Mouse (Mus musculus) gastrocnemius, postnatal 14 days (tissue): ENCODE measurements around the gene Cntd1. TPM values are rescaled to one million over a fixed set of nuclear protein-coding genes. Genes with fewer than 3 reads are reported as not detected.
A peak's percentile ranks its signal among the peaks of the same experiment; 100 is the strongest.

Experiments used
- DNase-seq: peaks from one replicate; pipeline ENCODE4 v3.0.0; 2021; ENCODE audit warnings: mixed read lengths
- intact Hi-C: fragments of 180-260 bp; cut with DNase I; formaldehyde crosslinking; loops from one replicate; pipeline ENCODE4 v1.15.1; 2025; ENCODE audit warnings: low total_unique reads
- total RNA-seq, 2 experiments: library from RNA; stranded (reverse); gene quantifications; 2 replicates each; pipeline ENCODE4 v1.2.3; 2021

The Cntd1 gene
- total RNA-seq, 2 experiments from 2014 or later: 0.13 to 0.21 TPM

DNA sequence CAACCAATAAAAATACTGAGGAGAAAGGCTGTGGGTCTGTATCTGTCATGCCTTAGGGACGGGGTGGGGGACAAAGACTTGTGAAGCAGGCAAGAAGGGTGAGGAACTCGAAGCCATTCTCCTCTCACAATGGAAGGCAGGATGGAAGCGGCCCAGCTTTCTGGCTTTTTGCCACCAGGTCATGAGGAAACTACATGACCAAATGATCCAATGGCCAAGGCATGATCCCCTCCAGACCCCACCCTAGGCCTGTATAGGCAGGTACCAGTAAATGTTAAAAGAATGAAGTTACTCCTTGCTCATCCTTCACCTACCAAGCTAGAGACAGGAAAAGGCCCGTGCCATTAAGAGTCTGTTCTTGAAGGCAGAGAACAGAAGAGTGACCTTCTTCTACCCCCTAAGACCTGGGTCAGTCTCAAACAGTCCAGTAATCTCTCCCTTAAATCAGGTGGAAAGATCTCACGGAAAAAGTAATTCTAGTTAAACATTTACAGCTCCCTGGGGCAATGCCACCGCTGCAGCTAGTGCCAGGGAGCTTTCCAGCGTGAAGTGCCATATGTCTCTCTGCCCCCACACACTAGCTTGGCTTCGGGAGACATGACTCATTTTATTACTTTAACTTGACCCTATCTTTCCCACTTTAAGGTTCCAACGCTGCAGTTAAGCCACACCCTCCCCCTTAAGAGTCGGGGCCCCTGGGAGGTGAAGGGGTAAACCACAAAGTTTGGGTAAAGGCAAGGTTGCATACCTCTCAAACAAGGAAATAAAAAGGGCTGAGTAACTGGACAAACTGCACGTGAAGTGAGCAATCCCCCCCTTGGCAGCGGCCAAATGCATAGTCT lies 1.2 kb upstream of the Cntd1 start:
- intact Hi-C loops: no loop called here

GRCm38 (mm10) chr11:101279193-101279569 lies 369 bp downstream of the Cntd1 start:
- intact Hi-C loops: no loop called here

More for the DNA sequence above, 1.2 kb upstream of the Cntd1 start:
- DNase-seq: no peak

GRCm38 (mm10) chr11:101280837-101281236 lies 2.0 kb downstream of the Cntd1 start:
- DNase-seq: no peak
- intact Hi-C loops: no loop called here

More at GRCm38 (mm10) chr11:101279193-101279569, 369 bp downstream of the Cntd1 start:
- DNase-seq: no peak

DNA sequence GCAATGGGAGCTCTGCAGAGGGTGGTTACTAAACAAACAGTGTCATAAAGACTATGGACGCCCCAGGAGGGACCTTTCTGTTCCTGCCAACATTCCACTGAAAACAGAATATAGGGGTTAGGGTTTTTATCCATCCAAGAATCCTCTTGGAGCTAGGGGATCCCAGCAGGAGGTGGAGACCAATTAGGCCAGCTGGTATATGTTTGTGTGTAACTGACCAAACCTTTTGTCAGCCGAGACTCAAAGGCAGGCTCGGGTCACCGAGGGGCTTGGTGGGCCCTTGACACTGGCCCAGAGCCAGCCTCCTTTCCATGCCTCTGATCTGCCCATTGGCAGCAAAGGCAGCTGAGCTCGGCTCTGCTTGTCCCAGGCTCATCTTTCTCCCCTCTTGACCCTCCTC lies 4.1 kb downstream of the Cntd1 start:
- DNase-seq: no peak
- intact Hi-C loops: no loop called here

- DNase-seq: no peak
- intact Hi-C loops: no loop called here
These were observed 5.0 kb downstream of the Cntd1 start for GRCm38 (mm10) chr11:101283805-101284204.

GRCm38 (mm10) chr11:101287306-101287705 lies 8.5 kb downstream of the Cntd1 start:
- DNase-seq: no peak
- intact Hi-C loops: no loop called here

DNA sequence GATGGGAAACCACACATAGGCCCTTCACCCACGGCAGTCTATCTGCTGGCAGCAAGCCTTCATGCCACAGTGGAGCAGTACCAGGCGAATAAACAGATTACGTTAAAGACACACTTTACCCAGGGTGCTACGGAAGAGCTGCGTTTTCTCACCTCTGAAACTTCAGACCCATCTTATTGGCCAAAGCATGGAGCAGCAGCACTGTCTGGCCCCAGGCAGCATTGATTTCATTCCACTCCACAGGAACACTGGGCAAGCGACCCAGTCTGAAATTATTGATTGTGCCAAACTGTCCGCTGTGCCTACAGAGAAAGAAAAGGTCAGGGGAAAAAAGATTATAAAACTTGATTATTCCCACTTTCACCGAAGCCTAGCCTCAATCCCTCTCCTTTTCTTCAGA lies 12.4 kb downstream of the Cntd1 start:
- intact Hi-C loops: no loop called here
- no peak for DNase-seq

DNA sequence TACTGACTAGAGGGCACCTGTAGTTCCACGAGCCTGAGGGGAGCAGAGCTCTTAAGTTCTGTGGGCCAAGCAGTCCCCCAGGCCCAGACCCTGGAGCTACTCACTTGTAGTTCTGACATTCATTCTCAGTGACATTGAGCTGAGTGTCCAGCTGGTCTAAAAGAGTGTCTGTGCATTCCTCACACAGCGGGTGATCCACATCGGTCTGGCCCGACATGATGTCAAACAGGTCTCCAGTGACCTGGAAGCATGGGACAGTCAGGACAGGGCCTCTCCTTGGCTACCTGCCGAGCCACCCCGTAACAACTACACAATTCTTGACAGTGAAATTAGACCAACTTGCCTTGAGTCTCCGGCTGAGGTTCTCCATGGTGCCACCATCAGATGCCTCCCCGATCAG lies 16.4 kb downstream of the Cntd1 start:
- no peak for DNase-seq
- intact Hi-C loops: no loop called here

GRCm38 (mm10) chr11:101300881-101301280 lies 22.1 kb downstream of the Cntd1 start:
- intact Hi-C loops: loop anchor here (2.0 kb wide), 1 partner anchor 90 kb away; no protein-coding TSS in a partner anchor
- no peak for DNase-seq

GRCm38 (mm10) chr11:101301299-101302003 lies 22.6 kb downstream of the Cntd1 start:
- no peak for DNase-seq
- intact Hi-C loops: loop anchor here (2.0 kb wide), 1 partner anchor 91 kb away; no protein-coding TSS in a partner anchor

GRCm38 (mm10) chr11:101302004-101302798 lies 23.4 kb downstream of the Cntd1 start, which contains the start of gene Becn1:
Becn1 (minus strand) TSS chr11:101302286.
- peak; percentile 97 for DNase-seq
- intact Hi-C loops: no loop called here

- intact Hi-C loops: no loop called here
- DNase-seq: no peak
These were observed 28.9 kb downstream of the Cntd1 start for GRCm38 (mm10) chr11:101307744-101308143.

- no peak for DNase-seq
- intact Hi-C loops: no loop called here
These were observed 32.3 kb downstream of the Cntd1 start for GRCm38 (mm10) chr11:101311083-101311482.

- intact Hi-C loops: no loop called here
- DNase-seq: no peak
These were observed 33.3 kb downstream of the Cntd1 start for GRCm38 (mm10) chr11:101312150-101312549.

DNA sequence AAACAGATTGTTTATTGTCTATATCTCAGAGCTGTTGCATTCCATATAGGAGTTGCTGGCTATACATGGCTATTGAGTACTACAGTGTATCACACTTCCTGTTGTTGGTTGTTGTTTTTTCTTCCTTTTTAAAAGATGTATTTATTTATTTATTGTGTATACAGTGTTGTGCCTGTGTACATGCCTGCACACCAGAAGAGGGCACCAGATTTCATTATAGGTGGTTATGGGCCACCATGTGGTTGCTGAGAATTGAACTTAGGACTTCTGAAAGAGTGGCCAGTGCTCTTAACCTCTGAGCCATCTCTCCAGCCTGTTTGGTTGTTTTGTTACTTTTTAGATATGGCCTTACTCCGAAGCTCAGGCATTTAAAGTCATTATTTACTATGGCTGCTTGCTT lies 35.8 kb downstream of the Cntd1 start:
- DNase-seq: no peak
- intact Hi-C loops: no loop called here

GRCm38 (mm10) chr11:101315082-101315650 lies 36.4 kb downstream of the Cntd1 start:
- intact Hi-C loops: no loop called here
- DNase-seq: no peak

- DNase-seq: peak; percentile 94
- intact Hi-C loops: no loop called here
These were observed 37.1 kb downstream of the Cntd1 start, which contains the start of gene Psme3 for GRCm38 (mm10) chr11:101315665-101316500. Psme3 (plus strand) TSS chr11:101316213.

DNA sequence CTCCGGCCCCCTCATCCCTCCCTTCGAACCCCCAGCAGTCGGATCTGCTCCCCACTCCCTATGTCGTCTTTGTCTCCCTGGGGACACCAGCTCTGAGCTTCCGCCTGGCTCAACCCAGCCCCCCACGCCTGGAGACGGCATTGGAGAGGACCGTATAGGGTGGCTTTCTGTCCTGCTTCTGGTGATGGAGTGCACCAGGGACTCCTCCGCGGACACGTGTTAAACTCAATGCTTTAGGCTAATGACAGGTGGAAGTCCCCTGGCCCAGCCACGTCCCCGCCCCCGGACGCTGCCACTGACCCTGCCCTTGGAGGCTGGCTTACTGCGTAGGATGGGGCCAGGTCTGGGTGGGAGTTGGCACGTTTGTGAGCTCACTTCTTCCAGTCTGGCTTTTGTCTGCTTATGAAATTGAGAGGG lies 37.7 kb downstream of the Cntd1 start:
- intact Hi-C loops: no loop called here
- no peak for DNase-seq
